ENCODE assay signal across 24 mouse cellular contexts in the genomic region with DNA sequence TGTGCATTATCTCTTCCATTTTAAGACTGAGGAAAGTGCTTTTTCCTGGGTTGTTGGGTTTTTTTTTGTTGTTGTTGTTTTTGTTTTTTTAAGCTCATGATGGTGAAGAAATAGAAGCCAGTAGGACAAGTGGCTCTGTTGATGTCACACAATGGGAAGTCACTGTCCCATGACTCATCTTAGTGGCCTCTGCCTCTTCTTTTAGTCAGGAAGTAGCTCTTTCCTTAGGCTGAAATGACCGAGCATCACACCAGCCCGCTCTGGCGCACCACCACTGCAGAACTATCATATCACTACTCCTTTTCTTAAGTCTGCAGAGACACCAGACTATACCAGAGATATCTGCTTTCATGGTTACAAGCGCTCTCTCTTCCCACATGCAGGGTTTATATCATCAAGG.
A peak's percentile ranks its signal among the peaks of the same experiment; 100 is the strongest.
DNase-seq lines count a peak whose midpoint lies in the region; ATAC-seq and TF ChIP-seq lines count a peak whose summit lies in the region.
"Had no signal": no experiment of that assay in that cellular context is flagged by ENCODE, and none has a peak within 500 bp of the region (broad histone marks: within the 10 kb centered on the region; RNA-seq: fewer than 3 reads in every experiment).

No protein-coding gene starts in this region.

- H3K4me3 ChIP-seq in liver, adult 2 months (ENCODE audit: insufficient read depth, low read depth, low read length): no peak overlapping the region
- no peak overlapping the region for H3K4me3 ChIP-seq in liver, postnatal 0 days (ENCODE audit: low read depth, low read length)
- no peak overlapping the region for H3K4me3 ChIP-seq in bone marrow macrophage, adult 2 months (ENCODE audit: insufficient read depth, low read length)
- H3K4me3 ChIP-seq: embryonic facial prominence, embryonic 10.5 days; embryonic facial prominence, embryonic 12.5 days; forebrain, embryonic 13.5 days; forebrain, embryonic 15.5 days had no signal

- H3K4me2 ChIP-seq in liver, postnatal 0 days (ENCODE audit: low read depth, low read length): no peak overlapping the region
- H3K4me2 ChIP-seq: embryonic facial prominence, embryonic 12.5 days; forebrain, embryonic 13.5 days; forebrain, embryonic 15.5 days had no signal

- no peak overlapping the region for H3K9ac ChIP-seq in liver, adult 2 months (ENCODE audit: low read depth, low read length)
- H3K9ac ChIP-seq in liver, postnatal 0 days (replicated peaks): no peak overlapping the region
- H3K9ac ChIP-seq: embryonic facial prominence, embryonic 12.5 days; forebrain, embryonic 13.5 days; forebrain, embryonic 15.5 days; forebrain, postnatal 0 days had no signal

- H3K4me1 ChIP-seq in liver, adult 2 months (ENCODE audit: control insufficient read depth, insufficient read depth, low read length): no peaks in the 10 kb centered on the region
- H3K4me1 ChIP-seq in liver, postnatal 0 days (ENCODE audit: insufficient read depth): no peaks in the 10 kb centered on the region
- peaks cover 44% of the 10 kb centered on the region for H3K4me1 ChIP-seq in bone marrow macrophage, adult 2 months (ENCODE audit: control insufficient read depth, insufficient read depth, low read length)
- H3K4me1 ChIP-seq: forebrain, embryonic 13.5 days; forebrain, embryonic 15.5 days had no signal

- no peak for ATAC-seq in liver, postnatal 0 days
- ATAC-seq: activated CD4-positive, CD25-positive, alpha-beta regulatory T cell, adult 4 months; CD4-positive, CD25-positive, alpha-beta regulatory T cell, adult 4 months; forebrain, embryonic 13.5 days; forebrain, embryonic 15.5 days; forebrain, postnatal 0 days; Patski had no signal

- H3K9me3 ChIP-seq in liver, postnatal 0 days (ENCODE audit: low read length): no peaks in the 10 kb centered on the region
- H3K9me3 ChIP-seq: embryonic facial prominence, embryonic 10.5 days; embryonic facial prominence, embryonic 12.5 days; forebrain, embryonic 13.5 days; forebrain, embryonic 15.5 days; G1E had no signal

- no peaks in the 10 kb centered on the region for H3K79me2 ChIP-seq in liver, adult 2 months (ENCODE audit: control insufficient read depth, insufficient read depth, low read length)

- H3K27me3 ChIP-seq in liver, adult 2 months (ENCODE audit: control insufficient read depth, insufficient read depth, low read length): no peaks in the 10 kb centered on the region
- no peaks in the 10 kb centered on the region for H3K27me3 ChIP-seq in liver, postnatal 0 days (ENCODE audit: insufficient read depth, low read length)
- H3K27me3 ChIP-seq: CH12.LX; embryonic facial prominence, embryonic 12.5 days; forebrain, embryonic 13.5 days; forebrain, embryonic 15.5 days; Patski had no signal

- WGBS in liver, adult 2 months: 86% methylated on average over 4 of the region's 4 CpGs
- 73% methylated on average over 4 of the region's 4 CpGs for WGBS in liver, postnatal 0 days (ENCODE audit: insufficient replicate concordance)

- no peak for TF ChIP-seq CTCF in liver, adult 2 months (IDR thresholded peaks at IDR 0.05; ENCODE audit: low read depth, low read length)
- no peak for TF ChIP-seq CTCF in liver, postnatal 0 days (IDR thresholded peaks at IDR 0.05; ENCODE audit: low read depth)
- TF ChIP-seq CTCF in bone marrow macrophage, adult 2 months (IDR thresholded peaks at IDR 0.05; ENCODE audit: low read depth, low read length): no peak

- peak; percentile 46 for DNase-seq in liver, adult 2 months (ENCODE audit: extremely low read depth, low read depth, low spot score)
- no peak for DNase-seq in liver, postnatal 0 days
- no peak for DNase-seq in right cerebral cortex, postnatal 14 days
- DNase-seq in c-Kit-positive CD71-positive TER-119-positive erythroid progenitor cells, embryonic 14.5 days (ENCODE audit: low spot score): no peak
- DNase-seq: adrenal gland, adult 8-10 months; adrenal gland, postnatal 14 days; adrenal gland, postnatal 36 days; B cell, adult 2 months; cerebellum, adult 11-12 months; cerebellum, adult 2 months; cerebellum, adult 9-10 months; cerebellum, postnatal 10 days; cerebellum, postnatal 25 days; forebrain, postnatal 0 days had no signal

- no peak for TF ChIP-seq EP300 in liver, postnatal 0 days (IDR thresholded peaks at IDR 0.05; ENCODE audit: low read depth)

- no peak for TF ChIP-seq POLR2A in liver, adult 2 months (IDR thresholded peaks at IDR 0.05; ENCODE audit: extremely low read depth, insufficient read depth, low read length)
- TF ChIP-seq POLR2A in bone marrow macrophage, adult 2 months (IDR thresholded peaks at IDR 0.05; ENCODE audit: borderline replicate concordance, low read depth, low read length): no peak

- H3K27ac ChIP-seq in liver, adult 2 months (replicated peaks; ENCODE audit: insufficient read depth, low read depth, low read length): no peak overlapping the region
- no peak overlapping the region for H3K27ac ChIP-seq in liver, postnatal 0 days (ENCODE audit: low read depth)
- peak overlapping the region; percentile 31 for H3K27ac ChIP-seq in bone marrow macrophage, adult 2 months (ENCODE audit: insufficient read depth, low read depth, low read length)
- H3K27ac ChIP-seq: embryonic facial prominence, embryonic 10.5 days; embryonic facial prominence, embryonic 12.5 days; forebrain, embryonic 13.5 days; forebrain, embryonic 15.5 days had no signal

- peaks cover 4% of the 10 kb centered on the region; the same call in 1 of the 2 replicates for H3K36me3 ChIP-seq in liver, adult 2 months (ENCODE audit: control insufficient read depth, insufficient read depth, low read length)
- H3K36me3 ChIP-seq in liver, postnatal 0 days (replicated peaks; ENCODE audit: insufficient read depth, low read length): peaks cover 5% of the 10 kb centered on the region; the same call in 1 of the 2 replicates
- H3K36me3 ChIP-seq: embryonic facial prominence, embryonic 12.5 days; forebrain, embryonic 15.5 days had no signal
